Mouse (Mus musculus): ENCODE results near the gene Nup35. TPM values are rescaled to one million over a fixed set of nuclear protein-coding genes. Genes with fewer than 3 reads are reported as not detected.

Gene Nup35
- polyA plus RNA-seq, 1 experiment, result 81.7 TPM

DNA sequence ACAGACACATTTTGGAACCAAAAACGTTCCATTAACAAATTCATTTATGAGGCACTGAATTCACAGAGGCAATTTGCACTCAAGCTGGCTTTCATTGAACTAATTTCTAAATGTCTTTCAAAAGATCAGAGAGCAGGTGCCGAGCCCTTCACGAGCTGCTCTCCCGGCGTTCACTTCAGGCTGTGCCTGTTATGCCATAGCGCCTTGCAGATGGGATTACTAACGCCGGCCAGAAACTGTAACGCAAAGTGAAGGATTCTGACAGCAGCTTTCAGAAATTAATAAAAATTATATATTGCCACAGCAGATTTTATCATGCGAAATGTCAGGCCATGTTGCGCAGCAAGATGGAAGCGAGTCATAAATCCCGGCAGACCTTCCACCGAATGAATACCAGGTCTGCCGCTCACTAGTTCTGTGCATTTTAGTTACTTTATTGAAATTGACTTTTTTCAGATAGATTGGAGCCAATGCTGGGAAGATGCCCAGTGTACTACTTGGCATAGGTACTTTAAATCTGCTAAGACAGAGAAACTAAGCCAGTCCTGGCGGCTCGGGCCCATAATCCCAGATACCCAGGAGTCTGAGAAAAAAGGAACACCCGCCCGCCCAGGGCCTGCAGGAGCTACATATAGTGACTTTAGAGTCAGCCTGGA is 13.1 kb upstream of the Nup35 start:
- H3K36me3 ChIP-seq (ENCODE audit: control insufficient read depth, insufficient read depth, low read length), result no peaks in the 10 kb centered on the region
- H3K27ac ChIP-seq (ENCODE audit: control insufficient read depth, insufficient read depth, low read depth, low read length), result no peak overlapping the region
- no peak for TF ChIP-seq POLR2A (IDR thresholded peaks at IDR 0.05; ENCODE audit: control insufficient read depth, low read depth, low read length)
- TF ChIP-seq CTCF (IDR thresholded peaks at IDR 0.05; ENCODE audit: control insufficient read depth, insufficient read depth, insufficient replicate concordance, low read depth, low read length), result no peak
- H3K27me3 ChIP-seq (ENCODE audit: control insufficient read depth, insufficient read depth, low read length), result no peaks in the 10 kb centered on the region
- H3K4me1 ChIP-seq (ENCODE audit: control insufficient read depth, insufficient read depth, low read length), result peaks cover 5% of the 10 kb centered on the region
- H3K4me3 ChIP-seq (ENCODE audit: control insufficient read depth, low read depth, low read length), result no peak overlapping the region

- TF ChIP-seq POLR2A (IDR thresholded peaks at IDR 0.05; ENCODE audit: control insufficient read depth, low read depth, low read length) (no peak), CTCF (IDR thresholded peaks at IDR 0.05; ENCODE audit: control insufficient read depth, insufficient read depth, insufficient replicate concordance, low read depth, low read length) (no peak)
- H3K36me3 ChIP-seq (ENCODE audit: control insufficient read depth, insufficient read depth, low read length), result no peaks in the 10 kb centered on the region
- no peaks in the 10 kb centered on the region for H3K4me1 ChIP-seq (ENCODE audit: control insufficient read depth, insufficient read depth, low read length)
- H3K27ac ChIP-seq (ENCODE audit: control insufficient read depth, insufficient read depth, low read depth, low read length), result no peak overlapping the region
- no peak overlapping the region for H3K4me3 ChIP-seq (ENCODE audit: control insufficient read depth, low read depth, low read length)
- H3K27me3 ChIP-seq (ENCODE audit: control insufficient read depth, insufficient read depth, low read length), result no peaks in the 10 kb centered on the region
Observed at GRCm38 (mm10) chr2:80612286-80612685, 4.8 kb upstream of the Nup35 start.

DNA sequence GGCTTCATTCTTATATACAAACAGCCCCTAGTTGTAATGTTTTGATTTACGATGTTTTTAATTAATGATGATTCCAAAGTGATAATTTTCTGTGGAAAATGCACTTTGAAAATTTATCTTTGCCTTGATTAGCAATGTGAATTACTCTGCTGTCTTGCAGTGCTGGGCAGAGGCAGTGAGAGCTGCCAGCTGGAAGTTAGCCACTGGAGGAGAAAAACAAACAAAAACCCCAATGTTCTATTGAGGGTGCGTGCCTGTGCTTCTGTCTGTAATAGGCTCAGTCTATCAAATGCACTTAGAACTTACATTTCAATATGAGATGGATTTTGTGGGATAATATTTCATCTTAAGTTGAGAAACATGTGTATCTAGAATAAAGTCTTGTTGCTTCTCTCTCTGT is 4.2 kb upstream of the Nup35 start:
- no peak for TF ChIP-seq POLR2A (IDR thresholded peaks at IDR 0.05; ENCODE audit: control insufficient read depth, low read depth, low read length)
- TF ChIP-seq CTCF (IDR thresholded peaks at IDR 0.05; ENCODE audit: control insufficient read depth, insufficient read depth, insufficient replicate concordance, low read depth, low read length), result no peak
- no peak overlapping the region for H3K4me3 ChIP-seq (ENCODE audit: control insufficient read depth, low read depth, low read length)
- H3K27me3 ChIP-seq (ENCODE audit: control insufficient read depth, insufficient read depth, low read length), result no peaks in the 10 kb centered on the region
- peaks cover 1% of the 10 kb centered on the region; the same call in 1 of the 2 replicates for H3K4me1 ChIP-seq (ENCODE audit: control insufficient read depth, insufficient read depth, low read length)
- no peak overlapping the region for H3K27ac ChIP-seq (ENCODE audit: control insufficient read depth, insufficient read depth, low read depth, low read length)
- H3K36me3 ChIP-seq (ENCODE audit: control insufficient read depth, insufficient read depth, low read length), result no peaks in the 10 kb centered on the region

GRCm38 (mm10) chr2:80618991-80619390 is 2.0 kb downstream of the Nup35 start:
- Histone ChIP-seq H3K27me3 (ENCODE audit: control insufficient read depth, insufficient read depth, low read length) (no peaks in the 10 kb centered on the region), H3K4me1 (ENCODE audit: control insufficient read depth, insufficient read depth, low read length) (peaks cover 3% of the 10 kb centered on the region), H3K4me3 (ENCODE audit: control insufficient read depth, low read depth, low read length) (no peak overlapping the region), H3K27ac (ENCODE audit: control insufficient read depth, insufficient read depth, low read depth, low read length) (no peak overlapping the region), H3K36me3 (ENCODE audit: control insufficient read depth, insufficient read depth, low read length) (no peaks in the 10 kb centered on the region)
- no peak for TF ChIP-seq POLR2A (IDR thresholded peaks at IDR 0.05; ENCODE audit: control insufficient read depth, low read depth, low read length)
- no peak for TF ChIP-seq CTCF (IDR thresholded peaks at IDR 0.05; ENCODE audit: control insufficient read depth, insufficient read depth, insufficient replicate concordance, low read depth, low read length)

DNA sequence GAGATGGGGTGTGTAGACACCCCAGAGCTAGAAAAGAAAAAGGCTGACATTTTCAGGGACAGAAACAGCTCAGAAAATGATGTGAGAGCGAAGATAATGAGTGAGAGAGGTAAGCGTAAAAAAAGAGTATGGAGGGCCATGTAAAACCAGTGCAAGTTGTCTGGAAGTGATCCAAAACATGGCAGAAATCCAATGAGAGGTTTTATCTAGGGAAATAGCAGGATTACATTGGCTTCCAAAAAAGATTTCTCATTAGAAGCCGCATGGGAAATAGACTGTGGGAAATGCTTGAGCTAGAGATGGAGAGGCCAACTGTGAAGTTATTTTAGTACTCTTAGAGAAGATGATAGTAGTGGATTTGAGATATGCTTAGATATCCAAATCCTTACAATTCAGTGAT is 4.9 kb downstream of the Nup35 start:
- no peaks in the 10 kb centered on the region for H3K27me3 ChIP-seq (ENCODE audit: control insufficient read depth, insufficient read depth, low read length)
- no peak overlapping the region for H3K27ac ChIP-seq (ENCODE audit: control insufficient read depth, insufficient read depth, low read depth, low read length)
- H3K4me1 ChIP-seq (ENCODE audit: control insufficient read depth, insufficient read depth, low read length), result peaks cover 3% of the 10 kb centered on the region
- no peak overlapping the region for H3K4me3 ChIP-seq (ENCODE audit: control insufficient read depth, low read depth, low read length)
- H3K36me3 ChIP-seq (ENCODE audit: control insufficient read depth, insufficient read depth, low read length), result no peaks in the 10 kb centered on the region
- TF ChIP-seq POLR2A (IDR thresholded peaks at IDR 0.05; ENCODE audit: control insufficient read depth, low read depth, low read length) (no peak), CTCF (IDR thresholded peaks at IDR 0.05; ENCODE audit: control insufficient read depth, insufficient read depth, insufficient replicate concordance, low read depth, low read length) (no peak)

DNA sequence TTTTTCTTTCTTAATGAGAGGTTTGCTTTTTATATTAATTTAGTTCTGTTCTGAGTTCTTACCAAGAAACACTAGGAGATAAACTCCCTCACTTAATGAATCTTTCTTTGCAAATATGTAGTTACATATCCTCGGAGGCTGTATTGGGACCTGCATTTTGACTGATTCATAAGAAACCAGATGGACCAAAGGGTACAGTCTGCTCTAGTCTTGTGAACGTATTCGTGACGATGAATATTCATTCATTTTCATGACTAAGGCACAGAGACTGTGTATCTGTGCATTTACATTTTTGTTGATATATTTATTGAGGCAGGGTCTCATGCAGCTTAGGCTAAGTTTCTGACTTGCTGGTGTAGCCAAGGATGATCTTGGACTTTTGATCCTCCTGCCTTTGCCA is 7.5 kb downstream of the Nup35 start:
- H3K27me3 ChIP-seq (ENCODE audit: control insufficient read depth, insufficient read depth, low read length), result no peaks in the 10 kb centered on the region
- H3K4me1 ChIP-seq (ENCODE audit: control insufficient read depth, insufficient read depth, low read length), result no peaks in the 10 kb centered on the region
- H3K27ac ChIP-seq (ENCODE audit: control insufficient read depth, insufficient read depth, low read depth, low read length), result no peak overlapping the region
- no peak overlapping the region for H3K4me3 ChIP-seq (ENCODE audit: control insufficient read depth, low read depth, low read length)
- H3K36me3 ChIP-seq (ENCODE audit: control insufficient read depth, insufficient read depth, low read length), result no peaks in the 10 kb centered on the region
- TF ChIP-seq POLR2A (IDR thresholded peaks at IDR 0.05; ENCODE audit: control insufficient read depth, low read depth, low read length), result no peak
- no peak for TF ChIP-seq CTCF (IDR thresholded peaks at IDR 0.05; ENCODE audit: control insufficient read depth, insufficient read depth, insufficient replicate concordance, low read depth, low read length)

DNA sequence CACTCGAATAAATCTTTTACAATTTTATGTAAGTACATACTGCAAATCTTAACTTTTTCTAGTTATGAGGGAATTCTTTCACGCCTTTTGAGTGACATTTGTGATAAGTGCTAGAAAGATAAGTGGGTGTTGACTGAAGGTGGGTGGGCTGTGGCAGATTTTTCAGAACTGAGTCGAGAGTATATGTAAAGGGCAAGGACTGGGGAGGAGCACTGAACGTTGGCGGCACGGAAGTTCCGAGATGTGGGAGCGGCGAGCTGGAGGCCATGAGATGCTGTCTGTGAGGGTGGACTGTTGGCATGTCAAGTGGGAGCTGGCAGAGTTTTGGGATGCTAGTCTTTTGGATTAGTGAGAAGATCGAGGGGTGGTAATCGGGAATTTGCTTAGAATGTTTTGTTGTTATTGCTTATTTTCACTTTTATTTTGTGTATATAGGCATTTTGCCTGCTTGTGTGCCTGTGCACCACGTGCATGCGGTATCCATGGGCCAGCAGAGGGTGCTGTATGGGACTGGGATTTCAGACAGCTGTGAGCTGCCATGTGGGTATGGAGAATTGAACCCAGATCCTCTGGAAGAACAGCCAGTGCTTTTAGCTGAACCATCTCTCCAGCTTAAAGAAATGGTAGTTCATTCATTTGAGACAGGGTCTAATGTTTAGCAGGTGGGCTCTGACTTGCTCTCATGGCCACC is 15.4 kb downstream of the Nup35 start:
- H3K27me3 ChIP-seq (ENCODE audit: control insufficient read depth, insufficient read depth, low read length), result no peaks in the 10 kb centered on the region
- no peak overlapping the region for H3K4me3 ChIP-seq (ENCODE audit: control insufficient read depth, low read depth, low read length)
- no peaks in the 10 kb centered on the region for H3K36me3 ChIP-seq (ENCODE audit: control insufficient read depth, insufficient read depth, low read length)
- H3K27ac ChIP-seq (ENCODE audit: control insufficient read depth, insufficient read depth, low read depth, low read length), result no peak overlapping the region
- no peak for TF ChIP-seq CTCF (IDR thresholded peaks at IDR 0.05; ENCODE audit: control insufficient read depth, insufficient read depth, insufficient replicate concordance, low read depth, low read length)
- TF ChIP-seq POLR2A (IDR thresholded peaks at IDR 0.05; ENCODE audit: control insufficient read depth, low read depth, low read length), result no peak
- no peaks in the 10 kb centered on the region for H3K4me1 ChIP-seq (ENCODE audit: control insufficient read depth, insufficient read depth, low read length)

All from testis, adult 2 months (tissue).